Mouse (Mus musculus) MEL (cell line): ENCODE results near the gene Hax1. TPM values are rescaled to one million over a fixed set of nuclear protein-coding genes. Genes with fewer than 3 reads are reported as not detected.

Experiments
- DNase-seq: peaks from one replicate; pipeline ENCODE4 v3.0.0; 2011; ENCODE audit warnings: low read depth, low spot score
- H3K27ac ChIP-seq: 2 replicates; pipeline ENCODE4 v1.5.1; 2012; ENCODE audit warnings: low read depth, mild to moderate bottlenecking, control low read depth, low read length, moderate library complexity; ENCODE audit not compliant: control insufficient read depth
- H3K27me3 ChIP-seq, 2 experiments: fragments of 150-350 bp in 1 of 2; sonication (generic) in 1 of 2; 2 replicates each; pipeline ENCODE4 v1.6.1; 2012; ENCODE audit warnings: low read length in 2 of 2, mild to moderate bottlenecking in 2 of 2, improper control_type of control experiment in 1 of 2, moderate library complexity in 1 of 2; ENCODE audit not compliant: insufficient read depth in 2 of 2, control insufficient read depth in 1 of 2
- H3K36me3 ChIP-seq, 2 experiments: 2 replicates each; pipeline ENCODE4 v1.6.1; 2012 to 2014; ENCODE audit warnings: low read length in 2 of 2, improper control_type of control experiment in 1 of 2, inconsistent platforms in 1 of 2, mild to moderate bottlenecking in 1 of 2; ENCODE audit not compliant: insufficient read depth in 2 of 2, control insufficient read depth in 1 of 2
- H3K4me1 ChIP-seq, 2 experiments: fragments of 150-350 bp in 1 of 2; sonication (generic) in 1 of 2; 2 replicates each; pipeline ENCODE4 v1.6.1; 2012; ENCODE audit warnings: low read length in 2 of 2, improper control_type of control experiment in 1 of 2, mild to moderate bottlenecking in 1 of 2; ENCODE audit not compliant: insufficient read depth in 2 of 2, control insufficient read depth in 1 of 2
- H3K4me3 ChIP-seq, 2 experiments: fragments of 150-350 bp in 1 of 2; sonication (generic) in 1 of 2; 2 replicates each; pipeline ENCODE4 v1.5.1; 2012; ENCODE audit warnings: low read depth in 2 of 2, low read length in 2 of 2, mild to moderate bottlenecking in 2 of 2, moderate library complexity in 2 of 2, control low read depth in 1 of 2, improper control_type of control experiment in 1 of 2; ENCODE audit not compliant: control insufficient read depth in 1 of 2, insufficient read depth in 1 of 2
- H3K79me2 ChIP-seq: 2 replicates; pipeline ENCODE4 v1.6.1; 2012; ENCODE audit warnings: mild to moderate bottlenecking, low read length, moderate library complexity; ENCODE audit not compliant: control insufficient read depth, poor library complexity, insufficient read depth
- H3K9ac ChIP-seq: 2 replicates; pipeline ENCODE4 v1.6.1; 2012; ENCODE audit warnings: low read depth, mild to moderate bottlenecking, control low read depth, low read length, moderate library complexity; ENCODE audit not compliant: control insufficient read depth, poor library complexity, severe bottlenecking
- H3K9me3 ChIP-seq: fragments of 150-350 bp; sonication (generic); replicated peaks from 2 replicates; pipeline ENCODE4 v1.6.1; 2012; ENCODE audit warnings: mild to moderate bottlenecking, low read length, improper control_type of control experiment, moderate library complexity; ENCODE audit not compliant: insufficient read depth
- CHD1 ChIP-seq: IDR thresholded peaks from 2 replicates; pipeline ENCODE4 v1.6.1; 2012; ENCODE audit warnings: low read depth, mild to moderate bottlenecking, inconsistent platforms, low read length, improper control_type of control experiment
- CHD2 ChIP-seq: IDR thresholded peaks from 2 replicates; pipeline ENCODE4 v1.6.1; 2011; ENCODE audit warnings: low read length, improper control_type of control experiment
- E2F4 ChIP-seq: IDR thresholded peaks from 2 replicates; pipeline ENCODE4 v1.6.1; 2011; ENCODE audit warnings: low read depth, low read length, improper control_type of control experiment, borderline replicate concordance
- ELF1 ChIP-seq: IDR thresholded peaks from 2 replicates; pipeline ENCODE4 v1.6.1; 2014; ENCODE audit warnings: low read depth, mild to moderate bottlenecking, inconsistent platforms, low read length, improper control_type of control experiment, moderate library complexity
- HCFC1 ChIP-seq: IDR thresholded peaks from 2 replicates; pipeline ENCODE4 v1.6.1; 2012; ENCODE audit warnings: low read depth, mild to moderate bottlenecking, inconsistent platforms, low read length, improper control_type of control experiment, moderate library complexity
- KAT2A ChIP-seq: conservative IDR thresholded peaks from 2 replicates; pipeline ENCODE4 v1.6.1; 2012; ENCODE audit warnings: low read depth, low read length, improper control_type of control experiment, inconsistent platforms
- MAX ChIP-seq: IDR thresholded peaks from 2 replicates; pipeline ENCODE4 v1.6.1; 2011; ENCODE audit warnings: low read length, improper control_type of control experiment
- MAZ ChIP-seq: IDR thresholded peaks from 2 replicates; pipeline ENCODE4 v1.6.1; 2012; ENCODE audit warnings: low read depth, mild to moderate bottlenecking, inconsistent platforms, low read length, improper control_type of control experiment
- MXI1 ChIP-seq: IDR thresholded peaks from 2 replicates; pipeline ENCODE4 v1.6.1; 2011; ENCODE audit warnings: mild to moderate bottlenecking, low read depth, low read length, improper control_type of control experiment
- MYB ChIP-seq: IDR thresholded peaks from 2 replicates; pipeline ENCODE4 v1.6.1; 2011; ENCODE audit warnings: mild to moderate bottlenecking, low read depth, low read length, improper control_type of control experiment
- MYC ChIP-seq: IDR thresholded peaks from 2 replicates; pipeline ENCODE4 v1.6.1; 2011; ENCODE audit warnings: low read depth, mild to moderate bottlenecking, low read length, improper control_type of control experiment, moderate library complexity
- NELFE ChIP-seq: IDR thresholded peaks from 2 replicates; pipeline ENCODE4 v1.6.1; 2011; ENCODE audit warnings: low read depth, low read length, improper control_type of control experiment
- NRF1 ChIP-seq: IDR thresholded peaks from 2 replicates; pipeline ENCODE4 v1.6.1; 2014; ENCODE audit warnings: low read depth, mild to moderate bottlenecking, inconsistent platforms, low read length, improper control_type of control experiment, moderate library complexity; ENCODE audit not compliant: poor library complexity, insufficient read depth, severe bottlenecking
- POLR2A ChIP-seq, 2 experiments: IDR thresholded peaks; 2 replicates each; pipeline ENCODE4 v1.6.1; 2011 to 2012; ENCODE audit warnings: low read length in 2 of 2, mild to moderate bottlenecking in 2 of 2, control low read depth in 1 of 2, improper control_type of control experiment in 1 of 2, low read depth in 1 of 2, moderate library complexity in 1 of 2; ENCODE audit not compliant: control insufficient read depth in 1 of 2, insufficient read depth in 1 of 2, poor library complexity in 1 of 2
- POLR2AphosphoS2 ChIP-seq: IDR thresholded peaks from 2 replicates; pipeline ENCODE4 v1.6.1; 2011; ENCODE audit warnings: low read length, improper control_type of control experiment
- SIN3A ChIP-seq: IDR thresholded peaks from 2 replicates; pipeline ENCODE4 v1.6.1; 2012; ENCODE audit warnings: low read length, improper control_type of control experiment, inconsistent platforms
- TAL1 ChIP-seq: IDR thresholded peaks from 2 replicates; pipeline ENCODE4 v1.6.1; 2012; ENCODE audit warnings: mild to moderate bottlenecking, inconsistent platforms, low read length, moderate library complexity, mixed read lengths
- TBP ChIP-seq: IDR thresholded peaks from 2 replicates; pipeline ENCODE4 v1.8.0; 2011; ENCODE audit warnings: low read depth, low read length, improper control_type of control experiment
- UBTF ChIP-seq: IDR thresholded peaks from 2 replicates; pipeline ENCODE4 v1.6.1; 2012; ENCODE audit warnings: low read depth, mild to moderate bottlenecking, inconsistent platforms, low read length, improper control_type of control experiment, moderate library complexity, borderline replicate concordance; ENCODE audit not compliant: insufficient read depth
- USF2 ChIP-seq, 2 experiments: IDR thresholded peaks; 2 replicates each; pipeline ENCODE4 v1.6.1; 2011 to 2012; ENCODE audit warnings: improper control_type of control experiment in 2 of 2, low read length in 2 of 2, borderline replicate concordance in 1 of 2, inconsistent platforms in 1 of 2, low read depth in 1 of 2, mild to moderate bottlenecking in 1 of 2; ENCODE audit not compliant: insufficient read depth in 1 of 2
- ZKSCAN1 ChIP-seq: IDR thresholded peaks from 2 replicates; pipeline ENCODE4 v1.6.1; 2012; ENCODE audit warnings: low read depth, mild to moderate bottlenecking, inconsistent platforms, low read length, improper control_type of control experiment, moderate library complexity
- ZMIZ1 ChIP-seq: IDR thresholded peaks from 2 replicates; pipeline ENCODE4 v1.6.1; 2012; ENCODE audit warnings: low read depth, mild to moderate bottlenecking, inconsistent platforms, low read length, improper control_type of control experiment, moderate library complexity
- polyA plus RNA-seq, 2 experiments: library from polyadenylated mRNA; stranded (reverse) in 1 of 2; unstranded in 1 of 2; fragments of >175 nt in 1 of 2; fragments of >200 nt in 1 of 2; gene quantifications; 2 replicates each; pipeline versions ENCODE4 v1.2.1 to v1.2.4; 2012; ENCODE audit warnings: low replicate concordance in 2 of 2, low read depth in 1 of 2; ENCODE audit not compliant: insufficient read length in 2 of 2, insufficient read depth in 1 of 2, missing spikeins in 1 of 2
- total RNA-seq: library from RNA; depleted of rRNA; stranded (reverse); fragments of 300-350 nt; gene quantifications from 2 replicates; pipeline ENCODE4 v1.2.3, GENCODE M21; 2012

Hax1 gene
- total and polyA plus RNA-seq, 3 experiments = 232 to 322 TPM; not detected in 1

DNA sequence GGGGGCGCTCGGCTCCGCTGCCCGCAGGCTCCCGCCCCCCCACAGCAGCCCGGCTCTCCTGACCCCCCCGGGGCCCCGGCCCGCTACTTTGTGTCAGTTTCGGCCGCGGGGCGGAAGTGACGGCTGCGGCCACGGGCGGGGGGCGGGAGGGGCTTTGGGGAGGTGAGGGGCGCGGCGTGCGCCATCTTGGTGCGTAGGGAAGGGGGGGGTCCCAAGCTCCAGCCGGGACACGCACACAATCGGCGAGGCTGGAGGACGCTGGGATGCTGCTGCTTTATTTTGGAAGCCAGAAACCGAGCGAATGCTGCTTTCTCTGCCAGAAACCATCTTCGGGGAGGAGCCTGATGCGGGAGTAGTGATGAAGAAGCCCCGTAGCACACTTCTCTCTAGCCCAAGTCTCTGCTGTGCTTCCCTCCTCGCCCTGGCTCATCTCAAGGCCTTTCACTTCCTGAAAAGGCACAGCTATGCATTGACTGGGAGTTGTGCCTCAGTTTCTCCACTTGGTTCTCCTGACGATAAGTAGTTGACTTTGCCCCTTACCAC, 35.3 kb downstream of the Hax1 start, which contains the start of gene Atp8b2:
TSS of gene Atp8b2 (minus strand) at position 288 of the 543 bp plus-strand sequence.
- no peaks in the 10 kb centered on the region for H3K9me3 ChIP-seq
- peak; percentile 89 for DNase-seq
- 0 out of 2 replicates have a peak, but pooled peaks have one; percentile 13 for TF ChIP-seq MYC
- no peak for TF ChIP-seq ZKSCAN1
- peak; percentile 43 to 74; a peak in 3 of 4 replicates for TF ChIP-seq POLR2A (IDR thresholded peaks at IDR 0.05; ENCODE audit: control insufficient read depth in 1 of 2, insufficient read depth in 1 of 2, low read depth in 1 of 2, low read length in 2 of 2, poor library complexity in 1 of 2)
- TF ChIP-seq USF2 (IDR thresholded peaks at IDR 0.05; ENCODE audit: borderline replicate concordance in 1 of 2, insufficient read depth in 1 of 2, low read depth in 1 of 2, low read length in 2 of 2) = no peak
- no peak for TF ChIP-seq TAL1
- peak; percentile 20; the same call in 1 of the 2 replicates for TF ChIP-seq POLR2AphosphoS2
- no peak for TF ChIP-seq CHD2
- no peak; the same call in 1 of the 2 replicates for TF ChIP-seq E2F4
- peak; percentile 60 for TF ChIP-seq NELFE
- 0 out of 2 replicates have a peak, but pooled peaks have one; percentile 83 for TF ChIP-seq UBTF
- peak; percentile 36; the same call in 1 of the 2 replicates for TF ChIP-seq MXI1
- no peak for TF ChIP-seq KAT2A
- peak; percentile 55 for TF ChIP-seq HCFC1
- TF ChIP-seq TBP = no peak; the same call in 1 of the 2 replicates
- TF ChIP-seq MYB = no peak
- peak; percentile 94; the same call in 1 of the 2 replicates for TF ChIP-seq MAZ
- TF ChIP-seq SIN3A = peak; percentile 30
- 0 out of 2 replicates have a peak, but pooled peaks have one; percentile 4 for TF ChIP-seq NRF1
- TF ChIP-seq ZMIZ1 = 0 out of 2 replicates have a peak, but pooled peaks have one; percentile 26
- peak; percentile 19; the same call in 1 of the 2 replicates for TF ChIP-seq CHD1
- no peak for TF ChIP-seq MAX
- TF ChIP-seq ELF1 = peak; percentile 58; the same call in 1 of the 2 replicates
- peak within 1 kb of the TSS; percentile 73 to 80 for H3K4me3 ChIP-seq
- H3K27me3 ChIP-seq = no peaks in the 10 kb centered on the region
- H3K79me2 ChIP-seq = peaks cover 14% of the 10 kb centered on the region
- peak within 1 kb of the TSS; percentile 45 for H3K27ac ChIP-seq
- peaks cover 0 to 5% of the 10 kb centered on the region in 2 experiments; a peak in 2 of 4 replicates for H3K36me3 ChIP-seq
- peaks cover 0 to 21% of the 10 kb centered on the region in 2 experiments; a peak in 3 of 4 replicates for H3K4me1 ChIP-seq
- peak within 1 kb of the TSS; percentile 83 for H3K9ac ChIP-seq
